Mouse (Mus musculus): ENCODE measurements around the gene Gm35315.
A peak's percentile ranks its signal among the peaks of the same experiment; 100 is the strongest.
"Not testable (repeated sequence)": the region's sequence is repeated elsewhere in the genome, so short reads cannot be mapped to it uniquely, and the experiment has no call there.

Gene Gm35315

GRCm38 (mm10) chr5:110101716-110102347 lies 7.6 kb upstream of the Gm35315 start:
- DNase-seq (ENCODE audit: extremely low spot score), result peak; percentile 48

- DNase-seq (ENCODE audit: extremely low spot score), result peak; percentile 45
Observed at GRCm38 (mm10) chr5:110100921-110101631, 6.9 kb upstream of the Gm35315 start.

- DNase-seq (ENCODE audit: extremely low spot score), result peak; percentile 44
Observed at GRCm38 (mm10) chr5:110099656-110100580, 5.7 kb upstream of the Gm35315 start, which contains the start of gene Plcxd1. Gene Plcxd1 (plus strand): TSS chr5:110099969.

- DNase-seq (ENCODE audit: extremely low spot score), result no peak
Observed at GRCm38 (mm10) chr5:110098991-110099477, 4.8 kb upstream of the Gm35315 start.

- DNase-seq (ENCODE audit: extremely low spot score), result no peak
Observed at GRCm38 (mm10) chr5:110094847-110095213, 610 bp upstream of the Gm35315 start.

- DNase-seq (ENCODE audit: extremely low spot score), result no peak
Observed at GRCm38 (mm10) chr5:110091546-110091945, 2.7 kb downstream of the Gm35315 start.

GRCm38 (mm10) chr5:110086161-110086866 lies 7.9 kb downstream of the Gm35315 start:
- DNase-seq (ENCODE audit: extremely low spot score), result no peak

GRCm38 (mm10) chr5:110082961-110083360 lies 11.3 kb downstream of the Gm35315 start:
- no peak for DNase-seq (ENCODE audit: extremely low spot score)

- not testable (repeated sequence) for DNase-seq (ENCODE audit: extremely low spot score)
Observed at GRCm38 (mm10) chr5:110072413-110072812, 21.8 kb downstream of the Gm35315 start, which contains the start of gene Gm17655. Gene Gm17655 (minus strand): TSS chr5:110072513.

- peak; percentile 81 for DNase-seq (ENCODE audit: extremely low spot score)
Observed at GRCm38 (mm10) chr5:110057637-110058408, 36.4 kb downstream of the Gm35315 start.

All from embryo, embryonic 9.5 days (tissue).